Mouse (Mus musculus) forebrain, embryonic 14.5 days (tissue): ENCODE data around the gene Guca2a. TPM values are rescaled to one million over a fixed set of nuclear protein-coding genes. Genes with fewer than 3 reads are reported as not detected.
A peak's percentile ranks its signal among the peaks of the same experiment; 100 is the strongest.
"Not testable (repeated sequence)": the region's sequence is repeated elsewhere in the genome, so short reads cannot be mapped to it uniquely, and the experiment has no call there.

ENCODE experiments used
- ATAC-seq: fragments of 200-750 bp; cut with Nextera tagmentation; 2 replicates; pipeline ENCODE4 v1.8.0; 2017; ENCODE audit warnings: mild to moderate bottlenecking, moderate library complexity
- DNase-seq: peaks from one replicate; pipeline ENCODE4 v3.0.0-alpha.2; 2015; ENCODE audit warnings: low spot score
- H3K27ac ChIP-seq: fragments of 300-500 bp; sonication (generic); 2 replicates; pipeline ENCODE4 v1.5.1; 2014; ENCODE audit warnings: low read depth, mild to moderate bottlenecking, control low read depth, low read length, moderate library complexity
- H3K27me3 ChIP-seq: fragments of 300-500 bp; sonication (generic); replicated peaks from 2 replicates; pipeline ENCODE4 v1.6.1; 2014; ENCODE audit warnings: low read length, control low read depth, mixed read lengths; ENCODE audit not compliant: control insufficient read depth, insufficient read depth
- H3K36me3 ChIP-seq: fragments of 300-500 bp; sonication (generic); 2 replicates; pipeline ENCODE4 v1.6.1; 2014; ENCODE audit warnings: low read length, control low read depth; ENCODE audit not compliant: control insufficient read depth, insufficient read depth
- H3K4me1 ChIP-seq: fragments of 300-500 bp; sonication (generic); 2 replicates; pipeline ENCODE4 v1.6.1; 2014; ENCODE audit warnings: antibody characterized with exemption, low read length, control low read depth; ENCODE audit not compliant: control insufficient read depth, insufficient read depth
- H3K4me2 ChIP-seq: fragments of 300-500 bp; sonication (generic); 2 replicates; pipeline ENCODE4 v1.6.1; 2014; ENCODE audit warnings: mild to moderate bottlenecking, control low read depth, low read length
- H3K4me3 ChIP-seq: fragments of 300-500 bp; sonication (generic); 2 replicates; pipeline ENCODE4 v1.5.1; 2014; ENCODE audit warnings: low read depth, low read length, control low read depth
- H3K9ac ChIP-seq: fragments of 300-500 bp; sonication (generic); 2 replicates; pipeline ENCODE4 v1.6.1; 2014; ENCODE audit warnings: mild to moderate bottlenecking, low read length, control low read depth, moderate library complexity
- H3K9me3 ChIP-seq: fragments of 300-500 bp; sonication (generic); replicated peaks from 2 replicates; pipeline ENCODE4 v1.6.1; 2016; ENCODE audit warnings: low read length, control low read depth, mixed read lengths; ENCODE audit not compliant: control insufficient read depth
- WGBS: fragments of 180-500 bp; shearing (Covaris S2); extraction: QIAGEN DNeasy Blood & Tissue Kit; methylation state at CpG from one replicate; pipeline ENCODE4 v1.1.7; 2014; 5-methylcytosine and 5-hydroxymethylcytosine counted together
- polyA plus RNA-seq: library from polyadenylated mRNA; unstranded; fragments of >200 nt; fragmentation: Nextera tagmentation; extraction: Ambion mirVana; gene quantifications from 2 replicates; pipeline ENCODE4 v1.2.1, GENCODE M21; 2014

Gene Guca2a
- polyA plus RNA-seq, 1 experiment from 2014 or later = not detected

DNA sequence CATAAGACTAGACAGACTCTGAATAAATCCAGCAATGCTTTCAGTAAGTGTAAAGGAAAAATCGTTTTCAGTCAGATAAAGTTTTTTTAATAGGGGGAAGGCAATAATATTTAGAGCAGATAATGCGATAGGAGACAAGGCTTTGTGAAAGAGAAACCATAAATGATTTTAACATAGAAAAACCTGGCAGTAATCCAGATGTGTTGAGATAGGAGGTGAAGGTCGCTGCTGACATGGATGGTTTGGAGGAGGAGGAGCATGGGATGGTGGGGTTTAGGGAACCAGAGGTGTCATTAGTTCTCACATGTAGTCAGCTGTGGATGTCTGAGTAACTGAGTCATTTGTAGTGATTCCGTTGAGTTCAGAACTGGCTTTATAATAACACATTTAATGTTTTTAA is 22.8 kb upstream of the Guca2a start:
- WGBS = 84% methylated on average over 4 of the region's 4 CpGs
- Histone ChIP-seq H3K9me3 (no peaks in the 10 kb centered on the region), H3K9ac (no peak overlapping the region), H3K27me3 (no peaks in the 10 kb centered on the region), H3K27ac (no peak overlapping the region), H3K4me3 (no peak overlapping the region), H3K4me2 (no peak overlapping the region), H3K4me1 (peaks cover 5% of the 10 kb centered on the region; the same call in 1 of the 2 replicates), H3K36me3 (peaks cover 12% of the 10 kb centered on the region; the same call in 1 of the 2 replicates)
- ATAC-seq (no peak), DNase-seq (no peak)

DNA sequence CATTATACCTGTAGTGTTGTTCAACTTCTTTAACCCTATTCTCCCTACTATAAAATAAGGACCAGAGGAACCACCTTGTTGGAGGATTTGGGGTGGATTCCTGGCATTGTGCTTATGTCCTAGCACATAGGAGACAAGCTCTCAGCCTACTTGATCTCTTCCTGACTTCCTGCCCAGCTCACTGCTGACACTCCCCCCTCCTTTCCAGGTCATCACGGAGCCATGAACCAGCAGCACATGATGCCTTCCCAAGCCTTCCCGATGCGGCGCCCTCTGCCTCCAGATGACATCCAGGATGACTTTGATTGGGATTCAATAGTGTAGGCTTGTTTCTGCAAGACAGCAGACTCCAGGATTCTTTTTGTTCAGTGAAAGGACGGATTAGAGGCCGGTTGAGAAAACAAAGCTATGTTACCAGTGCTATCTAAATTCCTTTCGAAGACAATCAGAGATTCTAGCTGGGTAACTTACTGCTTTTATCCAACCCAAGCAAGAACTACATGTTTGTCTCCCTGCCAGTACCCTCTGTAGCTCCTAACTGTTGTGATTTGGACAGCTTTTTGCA is 11.3 kb upstream of the Guca2a start:
- DNase-seq (no peak), ATAC-seq (no peak)
- Histone ChIP-seq H3K27ac (no peak overlapping the region), H3K4me2 (no peak overlapping the region), H3K4me3 (no peak overlapping the region), H3K36me3 (peaks cover 40% of the 10 kb centered on the region), H3K9ac (no peak overlapping the region), H3K9me3 (no peaks in the 10 kb centered on the region), H3K4me1 (peaks cover 2% of the 10 kb centered on the region; the same call in 1 of the 2 replicates), H3K27me3 (no peaks in the 10 kb centered on the region)
- 27% methylated on average over 7 of the region's 7 CpGs for WGBS

DNA sequence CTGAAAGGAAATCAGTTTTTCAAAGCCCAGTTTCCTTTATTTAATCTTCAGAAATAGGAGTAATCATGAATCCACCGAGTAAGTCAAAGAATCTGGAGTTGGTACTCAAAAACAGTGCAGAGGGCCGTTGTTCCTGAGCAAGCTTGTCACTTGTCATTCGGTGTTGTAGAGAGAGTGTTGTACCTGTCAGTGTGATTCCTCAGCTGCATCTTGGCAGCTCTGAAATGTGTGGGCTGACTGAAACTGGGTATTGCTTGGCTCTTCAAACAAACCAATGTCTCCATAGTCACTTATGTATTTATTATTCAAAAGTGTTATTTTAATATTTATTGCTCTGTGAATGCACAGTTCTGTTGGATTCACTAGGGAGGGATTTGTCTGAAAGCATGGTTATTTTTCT is 10.6 kb upstream of the Guca2a start:
- DNase-seq (no peak), ATAC-seq (no peak)
- Histone ChIP-seq H3K9ac (no peak overlapping the region), H3K36me3 (peaks cover 40% of the 10 kb centered on the region), H3K4me3 (no peak overlapping the region), H3K9me3 (no peaks in the 10 kb centered on the region), H3K27ac (no peak overlapping the region), H3K27me3 (no peaks in the 10 kb centered on the region), H3K4me1 (peaks cover 2% of the 10 kb centered on the region; the same call in 1 of the 2 replicates), H3K4me2 (no peak overlapping the region)
- 54% methylated on average over 3 of the region's 3 CpGs for WGBS

DNA sequence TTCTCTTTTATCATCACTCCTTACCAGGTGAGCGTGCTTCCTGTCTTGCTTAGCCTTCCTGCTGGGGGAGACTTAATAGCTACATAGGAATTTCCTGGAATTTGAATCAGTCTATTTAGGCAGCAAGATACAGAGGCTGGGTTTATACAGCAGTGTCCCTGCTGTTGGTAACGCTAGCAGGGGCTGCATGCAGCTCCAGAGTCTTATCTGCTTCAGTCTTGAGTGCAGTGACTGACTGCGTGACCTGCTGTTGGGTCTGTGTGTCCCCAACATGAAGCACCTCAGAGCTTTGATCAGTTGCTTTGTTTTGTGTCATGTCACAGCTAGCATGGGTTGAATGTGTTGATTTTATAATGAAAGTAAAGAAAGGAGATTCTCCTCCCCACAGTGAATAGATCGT is 10.2 kb upstream of the Guca2a start:
- peaks cover 42% of the 10 kb centered on the region for H3K36me3 ChIP-seq
- ATAC-seq (no peak; the same call in 1 of the 2 replicates), DNase-seq (no peak)
- no peaks in the 10 kb centered on the region for H3K9me3 ChIP-seq
- no peak overlapping the region for H3K4me3 ChIP-seq
- no peak overlapping the region for H3K9ac ChIP-seq
- H3K27ac ChIP-seq = peak overlapping the region; percentile 59; the same call in 1 of the 2 replicates
- WGBS = 25% methylated on average over 4 of the region's 4 CpGs
- H3K4me1 ChIP-seq = peaks cover 2% of the 10 kb centered on the region; the same call in 1 of the 2 replicates
- H3K27me3 ChIP-seq = no peaks in the 10 kb centered on the region
- H3K4me2 ChIP-seq = no peak overlapping the region

DNA sequence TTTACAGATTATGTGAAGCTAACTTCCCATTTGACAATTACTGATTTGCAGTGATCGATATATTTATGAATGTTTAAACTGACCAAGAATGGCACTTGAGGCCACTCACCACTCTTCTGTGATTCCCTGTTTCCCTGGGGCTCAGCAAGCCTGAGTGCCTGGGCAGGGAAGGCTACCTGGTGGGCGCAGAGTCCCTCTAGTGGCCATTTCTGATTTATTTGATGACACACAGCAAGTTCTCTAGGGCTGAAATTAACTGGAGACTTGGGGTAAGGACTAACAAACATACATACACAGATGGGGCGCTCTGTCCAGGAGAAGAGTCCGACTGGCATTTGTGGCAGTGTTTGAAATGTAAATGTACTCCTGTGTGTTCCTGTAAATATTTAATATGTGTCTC is 9.1 kb upstream of the Guca2a start:
- H3K36me3 ChIP-seq = peaks cover 34% of the 10 kb centered on the region
- H3K27ac ChIP-seq, H3K4me3 ChIP-seq, H3K4me1 ChIP-seq, H3K4me2 ChIP-seq, H3K9me3 ChIP-seq, DNase-seq, H3K27me3 ChIP-seq, H3K9ac ChIP-seq: not testable (repeated sequence)
- peak; percentile 55 for ATAC-seq
- 83% methylated on average over 3 of the region's 4 CpGs for WGBS

DNA sequence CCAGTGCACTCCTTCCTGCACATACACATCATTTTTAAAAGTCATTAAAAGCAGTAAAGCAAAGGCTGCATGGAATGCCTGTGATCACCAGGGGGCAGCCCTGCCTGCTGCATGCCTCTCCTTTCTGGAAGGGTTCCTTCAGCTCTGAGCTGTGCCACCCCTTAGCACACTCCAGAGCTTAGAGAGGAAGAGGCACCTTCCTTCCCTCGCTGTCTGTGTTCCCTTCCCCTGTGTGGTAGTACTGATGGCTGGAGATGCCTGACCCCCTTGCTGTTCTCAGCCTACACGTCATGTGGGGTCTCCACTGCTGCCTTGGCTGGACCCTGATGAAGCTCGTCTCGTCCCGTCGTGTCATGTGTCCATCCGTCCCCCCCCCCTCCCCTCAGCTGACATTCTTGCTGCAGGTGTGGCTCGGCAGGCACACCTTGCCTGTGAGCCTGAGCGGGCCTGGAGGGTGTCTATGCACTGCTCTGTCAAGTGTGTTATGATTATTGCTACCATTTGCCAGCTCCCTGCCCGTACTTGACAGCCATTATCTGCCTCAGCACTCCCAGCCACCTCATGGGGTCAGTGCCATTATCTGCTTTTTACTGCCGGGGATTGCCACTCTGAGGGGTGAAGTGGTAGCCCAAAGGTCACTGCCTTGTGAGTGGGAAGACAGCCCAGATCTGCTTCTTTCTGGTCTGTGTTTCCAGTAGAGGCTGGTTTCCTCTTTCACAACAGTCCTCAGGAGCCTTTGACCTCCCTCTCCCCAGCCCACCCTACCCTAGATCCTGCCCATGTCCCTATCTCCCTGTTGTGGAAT is 6.2 kb upstream of the Guca2a start:
- H3K27ac ChIP-seq = 0 out of 2 replicates have a peak overlapping the region, but pooled peaks have one; percentile 33
- H3K9ac ChIP-seq = no peak overlapping the region
- peaks cover 17% of the 10 kb centered on the region for H3K36me3 ChIP-seq
- H3K9me3 ChIP-seq = no peaks in the 10 kb centered on the region
- WGBS = 82% methylated on average over 11 of the region's 11 CpGs
- no peak overlapping the region for H3K4me3 ChIP-seq
- H3K4me2 ChIP-seq = no peak overlapping the region
- peaks cover 14% of the 10 kb centered on the region for H3K4me1 ChIP-seq
- ATAC-seq (peak; percentile 37; the same call in 1 of the 2 replicates), DNase-seq (peak; percentile 71)
- no peaks in the 10 kb centered on the region for H3K27me3 ChIP-seq

DNA sequence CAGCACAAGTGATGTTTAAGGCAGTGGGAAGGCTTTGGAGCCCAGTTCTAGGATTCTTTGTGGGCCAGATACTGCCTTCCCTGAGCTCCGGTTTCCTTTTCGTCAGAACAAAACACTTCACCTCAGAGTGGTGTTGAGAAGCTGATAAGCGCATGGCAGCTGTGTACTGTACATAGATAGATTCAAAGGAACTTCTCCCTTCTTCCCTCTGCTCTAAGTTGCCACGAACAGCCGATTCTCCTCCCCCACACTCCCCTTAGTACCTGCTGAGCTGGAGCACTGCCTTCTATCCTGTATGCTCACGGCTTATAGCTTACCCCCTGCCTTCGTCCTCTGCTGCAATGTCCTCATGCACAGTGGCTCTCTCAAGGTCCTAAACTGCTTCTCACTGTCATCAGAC is 4.8 kb upstream of the Guca2a start:
- Histone ChIP-seq H3K4me3 (no peak overlapping the region), H3K9ac (no peak overlapping the region), H3K4me2 (no peak overlapping the region), H3K4me1 (peaks cover 12% of the 10 kb centered on the region; the same call in 1 of the 2 replicates), H3K36me3 (peaks cover 17% of the 10 kb centered on the region), H3K27ac (peak overlapping the region; percentile 39; the same call in 1 of the 2 replicates), H3K9me3 (no peaks in the 10 kb centered on the region), H3K27me3 (no peaks in the 10 kb centered on the region)
- DNase-seq (no peak), ATAC-seq (peak; percentile 10; the same call in 1 of the 2 replicates)
- 62% methylated on average over 7 of the region's 7 CpGs for WGBS

DNA sequence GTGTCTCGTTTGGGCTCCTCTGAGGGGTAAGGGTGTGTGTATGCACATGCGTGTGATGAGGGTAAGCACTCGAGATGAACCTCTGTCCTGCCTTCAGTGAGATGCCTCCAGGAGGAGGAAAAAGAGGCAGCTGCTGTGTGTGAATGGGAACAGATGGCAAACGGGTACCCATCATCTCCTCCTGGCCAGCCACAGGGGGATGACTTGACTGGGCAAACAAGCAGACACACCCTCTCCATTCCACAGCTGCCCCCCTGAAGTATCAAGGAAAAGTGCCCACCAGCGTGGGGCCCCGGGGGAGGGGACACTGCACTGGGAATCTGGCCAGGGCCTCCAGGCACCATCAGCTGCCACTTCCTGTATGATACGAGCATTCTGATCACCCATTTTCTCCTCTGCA is 4.2 kb upstream of the Guca2a start:
- no peak overlapping the region for H3K4me2 ChIP-seq
- WGBS = 40% methylated on average over 7 of the region's 7 CpGs
- peaks cover 12% of the 10 kb centered on the region; the same call in 1 of the 2 replicates for H3K4me1 ChIP-seq
- H3K9ac ChIP-seq = no peak overlapping the region
- no peak overlapping the region for H3K4me3 ChIP-seq
- DNase-seq (peak; percentile 46), ATAC-seq (peak; percentile 57)
- peak overlapping the region; percentile 39; the same call in 1 of the 2 replicates for H3K27ac ChIP-seq
- no peaks in the 10 kb centered on the region for H3K27me3 ChIP-seq
- H3K36me3 ChIP-seq = peaks cover 17% of the 10 kb centered on the region
- H3K9me3 ChIP-seq = no peaks in the 10 kb centered on the region

DNA sequence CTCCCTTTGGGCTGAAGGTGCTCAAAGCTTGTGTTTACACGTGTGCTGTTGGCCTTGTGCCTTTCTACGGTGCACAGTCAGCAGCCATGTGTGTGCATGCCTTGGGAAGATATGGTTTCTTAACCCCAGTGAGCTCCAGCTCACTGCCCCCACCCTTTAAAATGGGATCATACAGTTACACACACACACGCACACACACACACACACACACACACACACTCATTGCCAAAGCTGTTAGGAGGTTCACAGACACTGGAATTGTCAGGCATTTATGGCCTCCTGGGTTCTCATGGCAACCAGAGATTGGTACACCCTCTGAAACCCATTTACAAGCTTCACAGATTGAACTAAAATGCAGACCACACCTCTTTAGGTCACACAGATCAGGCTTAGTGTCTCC is 3.6 kb upstream of the Guca2a start:
- peaks cover 12% of the 10 kb centered on the region; the same call in 1 of the 2 replicates for H3K4me1 ChIP-seq
- H3K9me3 ChIP-seq = no peaks in the 10 kb centered on the region
- H3K4me3 ChIP-seq = no peak overlapping the region
- no peak overlapping the region for H3K4me2 ChIP-seq
- H3K36me3 ChIP-seq = peaks cover 16% of the 10 kb centered on the region
- H3K27ac ChIP-seq = peak overlapping the region; percentile 39; the same call in 1 of the 2 replicates
- DNase-seq (no peak), ATAC-seq (no peak)
- no peak overlapping the region for H3K9ac ChIP-seq
- no peaks in the 10 kb centered on the region for H3K27me3 ChIP-seq
- 92% methylated on average over 3 of the region's 3 CpGs for WGBS
